Mouse (Mus musculus) neural tube, embryonic 10.5 days (tissue): ENCODE measurements around the gene Gm49601.
A peak's percentile ranks its signal among the peaks of the same experiment; 100 is the strongest.

ENCODE experiments used
- DNase-seq: peaks from one replicate; pipeline ENCODE4 v3.0.0-alpha.2; 2017; ENCODE audit warnings: low spot score; ENCODE audit errors: extremely low spot score

Gene Gm49601

GRCm38 (mm10) chr16:18626376-18626878 is at the start of gene Gm49601:
Gene Gm49601, minus strand, starts transcription at chr16:18626427.
- DNase-seq, result peak; percentile 89

- DNase-seq, result no peak
Measured at GRCm38 (mm10) chr16:18673005-18673404, 46.8 kb upstream of the Gm49601 start.

- DNase-seq, result no peak
Measured at GRCm38 (mm10) chr16:18672027-18672426, 45.8 kb upstream of the Gm49601 start.

GRCm38 (mm10) chr16:18669914-18670313 is 43.7 kb upstream of the Gm49601 start:
- no peak for DNase-seq

GRCm38 (mm10) chr16:18658597-18658996 is 32.4 kb upstream of the Gm49601 start:
- DNase-seq, result no peak

GRCm38 (mm10) chr16:18655372-18656098 is 29.3 kb upstream of the Gm49601 start:
- no peak for DNase-seq

- DNase-seq, result no peak
Measured at GRCm38 (mm10) chr16:18653290-18654160, 27.3 kb upstream of the Gm49601 start.

- no peak for DNase-seq
Measured at GRCm38 (mm10) chr16:18649126-18649525, 22.9 kb upstream of the Gm49601 start.

- DNase-seq, result no peak
Measured at GRCm38 (mm10) chr16:18645329-18645728, 19.1 kb upstream of the Gm49601 start.

GRCm38 (mm10) chr16:18644485-18644884 is 18.3 kb upstream of the Gm49601 start:
- no peak for DNase-seq

- DNase-seq, result no peak
Measured at GRCm38 (mm10) chr16:18643406-18643998, 17.3 kb upstream of the Gm49601 start.

GRCm38 (mm10) chr16:18642897-18643296 is 16.7 kb upstream of the Gm49601 start:
- no peak for DNase-seq

GRCm38 (mm10) chr16:18642291-18642690 is 16.1 kb upstream of the Gm49601 start:
- no peak for DNase-seq

GRCm38 (mm10) chr16:18639382-18639929 is 13.2 kb upstream of the Gm49601 start:
- no peak for DNase-seq

- no peak for DNase-seq
Measured at GRCm38 (mm10) chr16:18638396-18638795, 12.2 kb upstream of the Gm49601 start.

- no peak for DNase-seq
Measured at GRCm38 (mm10) chr16:18636804-18637203, 10.6 kb upstream of the Gm49601 start.

- no peak for DNase-seq
Measured at GRCm38 (mm10) chr16:18636401-18636800, 10.2 kb upstream of the Gm49601 start.

- DNase-seq, result no peak
Measured at GRCm38 (mm10) chr16:18633333-18633732, 7.1 kb upstream of the Gm49601 start.

- DNase-seq, result no peak
Measured at GRCm38 (mm10) chr16:18632816-18633215, 6.6 kb upstream of the Gm49601 start.

GRCm38 (mm10) chr16:18632059-18632458 is 5.8 kb upstream of the Gm49601 start:
- DNase-seq, result no peak

GRCm38 (mm10) chr16:18631141-18631540 is 4.9 kb upstream of the Gm49601 start:
- no peak for DNase-seq

GRCm38 (mm10) chr16:18630291-18630690 is 4.1 kb upstream of the Gm49601 start:
- DNase-seq, result no peak
